Comparison of ENCODE assay signal across 10 mouse cellular contexts in genomic region chr11:24716539-24717287, GRCm38 (mm10).
DNase-seq lines count a peak whose midpoint lies in the region; ATAC-seq and TF ChIP-seq lines count a peak whose summit lies in the region.
"Had no signal": no experiment of that assay in that cellular context is flagged by ENCODE, and none has a peak within 500 bp of the region (broad histone marks: within the 10 kb centered on the region; RNA-seq: fewer than 3 reads in every experiment).

No protein-coding gene starts in this region.

- no peaks in the 10 kb centered on the region for H3K9me3 ChIP-seq in midbrain, embryonic 13.5 days
- H3K9me3 ChIP-seq in midbrain, embryonic 11.5 days (ENCODE audit: control insufficient read depth, low read length), result no peaks in the 10 kb centered on the region
- no peaks in the 10 kb centered on the region for H3K9me3 ChIP-seq in hindbrain, embryonic 14.5 days (ENCODE audit: control insufficient read depth, low read length)
- no peaks in the 10 kb centered on the region for H3K9me3 ChIP-seq in lung, postnatal 0 days (ENCODE audit: low read length)
- H3K9me3 ChIP-seq: liver, embryonic 12.5 days had no signal

- DNase-seq in midbrain, embryonic 11.5 days (ENCODE audit: low spot score, missing footprints), result no peak
- DNase-seq in hindbrain, embryonic 14.5 days (ENCODE audit: low spot score), result peak; percentile 48
- peak; percentile 31 to 43 for DNase-seq in left cerebral cortex, postnatal 25 days (ENCODE audit: low spot score in 2 of 2)
- peak; percentile 27 for DNase-seq in right cerebral cortex, postnatal 4 days
- no peak for DNase-seq in spleen, postnatal 36 days (ENCODE audit: low spot score in 2 of 2)
- no peak for DNase-seq in lung, postnatal 0 days (ENCODE audit: low spot score)
- DNase-seq: heart, adult 2 months; kidney, postnatal 25 days had no signal

- ATAC-seq in midbrain, embryonic 13.5 days, result peak; percentile 58; the same call in 1 of the 2 replicates
- ATAC-seq in midbrain, embryonic 11.5 days (ENCODE audit: low FRiP score), result no peak
- ATAC-seq in hindbrain, embryonic 14.5 days (ENCODE audit: low FRiP score), result no peak
- no peak for ATAC-seq in lung, postnatal 0 days
- ATAC-seq: liver, embryonic 12.5 days had no signal

- no peak overlapping the region for H3K4me2 ChIP-seq in midbrain, embryonic 13.5 days (replicated peaks)
- H3K4me2 ChIP-seq in midbrain, embryonic 11.5 days, result no peak overlapping the region
- H3K4me2 ChIP-seq in hindbrain, embryonic 14.5 days (replicated peaks), result no peak overlapping the region
- no peak overlapping the region for H3K4me2 ChIP-seq in lung, postnatal 0 days (replicated peaks; ENCODE audit: low read depth, low read length)
- H3K4me2 ChIP-seq: liver, embryonic 12.5 days had no signal

- H3K4me3 ChIP-seq in midbrain, embryonic 13.5 days (replicated peaks), result no peak overlapping the region
- H3K4me3 ChIP-seq in midbrain, embryonic 11.5 days (ENCODE audit: low read depth, low read length), result no peak overlapping the region
- H3K4me3 ChIP-seq in hindbrain, embryonic 14.5 days (replicated peaks; ENCODE audit: low read length), result no peak overlapping the region
- no peak overlapping the region for H3K4me3 ChIP-seq in lung, postnatal 0 days (ENCODE audit: low read depth, low read length)
- H3K4me3 ChIP-seq: heart, adult 2 months; liver, embryonic 12.5 days had no signal

- peaks cover 17% of the 10 kb centered on the region for H3K4me1 ChIP-seq in midbrain, embryonic 13.5 days (replicated peaks)
- no peaks in the 10 kb centered on the region for H3K4me1 ChIP-seq in midbrain, embryonic 11.5 days (ENCODE audit: control insufficient read depth, insufficient read depth, low read length)
- H3K4me1 ChIP-seq in hindbrain, embryonic 14.5 days (replicated peaks; ENCODE audit: control insufficient read depth, insufficient read depth, low read length), result peaks cover 11% of the 10 kb centered on the region
- H3K4me1 ChIP-seq in lung, postnatal 0 days (ENCODE audit: insufficient read depth, low read depth, low read length), result no peaks in the 10 kb centered on the region
- H3K4me1 ChIP-seq: liver, embryonic 12.5 days had no signal

- H3K27ac ChIP-seq in midbrain, embryonic 13.5 days, result 0 out of 2 replicates have a peak overlapping the region, but pooled peaks have one; percentile 31
- H3K27ac ChIP-seq in midbrain, embryonic 11.5 days (ENCODE audit: low read depth, low read length), result no peak overlapping the region
- H3K27ac ChIP-seq in hindbrain, embryonic 14.5 days, result no peak overlapping the region; the same call in 1 of the 2 replicates
- no peak overlapping the region for H3K27ac ChIP-seq in lung, postnatal 0 days (ENCODE audit: low read length)
- H3K27ac ChIP-seq: heart, adult 2 months; liver, embryonic 12.5 days had no signal

- no peaks in the 10 kb centered on the region for H3K27me3 ChIP-seq in midbrain, embryonic 13.5 days
- no peaks in the 10 kb centered on the region for H3K27me3 ChIP-seq in midbrain, embryonic 11.5 days (ENCODE audit: control insufficient read depth, insufficient read depth, low read length)
- H3K27me3 ChIP-seq in hindbrain, embryonic 14.5 days (ENCODE audit: control insufficient read depth, insufficient read depth, low read length), result no peaks in the 10 kb centered on the region
- no peaks in the 10 kb centered on the region for H3K27me3 ChIP-seq in lung, postnatal 0 days (replicated peaks; ENCODE audit: insufficient read depth, low read length)
- H3K27me3 ChIP-seq: liver, embryonic 12.5 days had no signal

- TF ChIP-seq CTCF in lung, postnatal 0 days (IDR thresholded peaks at IDR 0.05), result no peak

- TF ChIP-seq EP300 in lung, postnatal 0 days (IDR thresholded peaks at IDR 0.05), result no peak

- H3K9ac ChIP-seq in midbrain, embryonic 13.5 days (replicated peaks), result no peak overlapping the region
- no peak overlapping the region for H3K9ac ChIP-seq in midbrain, embryonic 11.5 days (ENCODE audit: low read length)
- peak overlapping the region; percentile 22; the same call in 1 of the 2 replicates for H3K9ac ChIP-seq in hindbrain, embryonic 14.5 days
- no peak overlapping the region for H3K9ac ChIP-seq in lung, postnatal 0 days (replicated peaks; ENCODE audit: low read depth)
- H3K9ac ChIP-seq: liver, embryonic 12.5 days had no signal

- H3K36me3 ChIP-seq in midbrain, embryonic 13.5 days, result no peaks in the 10 kb centered on the region
- no peaks in the 10 kb centered on the region for H3K36me3 ChIP-seq in midbrain, embryonic 11.5 days (ENCODE audit: control insufficient read depth, insufficient read depth, low read length)
- H3K36me3 ChIP-seq in hindbrain, embryonic 14.5 days (replicated peaks; ENCODE audit: control insufficient read depth, insufficient read depth), result no peaks in the 10 kb centered on the region
- H3K36me3 ChIP-seq in lung, postnatal 0 days (ENCODE audit: insufficient read depth, low read length), result no peaks in the 10 kb centered on the region
- H3K36me3 ChIP-seq: liver, embryonic 12.5 days had no signal

- intact Hi-C loops in left cerebral cortex, postnatal 25 days (cut with DNase I), result no loop called here

- 48% methylated on average over 12 of the region's 12 CpGs for WGBS in midbrain, embryonic 13.5 days
- WGBS in midbrain, embryonic 11.5 days, result 77% methylated on average over 12 of the region's 12 CpGs
- 43% methylated on average over 12 of the region's 12 CpGs for WGBS in hindbrain, embryonic 14.5 days
- WGBS in lung, postnatal 0 days, result 64% methylated on average over 12 of the region's 12 CpGs

Comparison
In these comparisons a context has a peak if more than half of its experiments do, and no peak if none do; other contexts are left out.
1. DNase-seq: peak in hindbrain, embryonic 14.5 days (single experiment), left cerebral cortex, postnatal 25 days (2 of 2) and right cerebral cortex, postnatal 4 days (single experiment); none in midbrain, embryonic 11.5 days (single experiment), spleen, postnatal 36 days (0 of 2) and lung, postnatal 0 days (single experiment).